Mouse (Mus musculus) liver, embryonic 14.5 days (tissue): Measurements from ENCODE around the gene Vmn1r192.

Experiments
- CTCF ChIP-seq: IDR thresholded peaks from 2 replicates; pipeline ENCODE4 v1.5.1; 2016; ENCODE audit warnings: antibody characterized with exemption, low read depth, control low read depth
- EP300 ChIP-seq: IDR thresholded peaks from 2 replicates; pipeline ENCODE4 v1.6.1; 2016; ENCODE audit warnings: antibody characterized with exemption, low read depth

DNA sequence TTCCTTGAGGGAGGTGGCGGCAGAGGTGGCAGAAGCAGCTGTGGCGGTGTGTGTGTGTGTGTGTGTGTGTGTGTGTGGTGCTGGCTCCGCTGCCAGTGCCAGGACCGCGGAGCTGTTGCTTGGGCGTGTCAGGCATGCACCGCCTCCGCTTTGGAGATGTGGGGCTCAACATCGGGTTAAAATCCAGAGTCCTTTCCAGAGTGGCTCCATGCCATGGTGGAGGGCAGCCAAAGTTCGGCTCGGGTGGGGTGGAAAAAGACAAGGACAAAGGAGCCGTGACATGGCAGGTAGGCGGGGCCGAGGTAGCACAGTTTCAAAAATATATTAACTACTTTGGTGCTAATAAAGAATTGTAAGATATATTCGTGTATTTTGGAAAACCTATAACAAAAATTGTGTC, 22.5 kb downstream of the Vmn1r192 start:
- TF ChIP-seq EP300 (no peak), CTCF (no peak)
